In genomic region chr17:36957999-36958743, GRCm38 (mm10) we compare ENCODE assay signal across 8 mouse cellular contexts. TPM values are rescaled to one million over a fixed set of nuclear protein-coding genes. Genes with fewer than 3 reads are reported as not detected.
DNase-seq lines count a peak whose midpoint lies in the region; ATAC-seq and TF ChIP-seq lines count a peak whose summit lies in the region.

Znrd1 (minus strand) TSS chr17:36958559.
Znrd1as (plus strand) TSS chr17:36958592.

- peaks cover 24% of the 10 kb centered on the region for H3K4me1 ChIP-seq in erythroblast, embryonic 14.5 days (ENCODE audit: control insufficient read depth)
- peaks cover 4% of the 10 kb centered on the region for H3K4me1 ChIP-seq in heart, embryonic 11.5 days (ENCODE audit: control insufficient read depth, insufficient read depth, low read length)
- H3K4me1 ChIP-seq in kidney, embryonic 16.5 days (ENCODE audit: insufficient read depth, low read length): peaks cover 11% of the 10 kb centered on the region
- peaks cover 8% of the 10 kb centered on the region for H3K4me1 ChIP-seq in liver, adult 2 months (ENCODE audit: control insufficient read depth, insufficient read depth, low read length)

- H3ac ChIP-seq in C2C12 (ENCODE audit: control insufficient read depth, insufficient read length, low read depth): peak within 1 kb of the TSS; percentile 78
- H3ac ChIP-seq in myocyte (ENCODE audit: control insufficient read depth, insufficient read length): peak within 1 kb of the TSS; percentile 8

- peak; percentile 24; the same call in 1 of the 2 replicates for TF ChIP-seq POLR2A in brain, embryonic 14.5 days (IDR thresholded peaks at IDR 0.05; ENCODE audit: borderline replicate concordance, extremely low read depth, insufficient read depth, insufficient read length, poor library complexity, severe bottlenecking)
- TF ChIP-seq POLR2A in liver, adult 2 months (IDR thresholded peaks at IDR 0.05; ENCODE audit: extremely low read depth, insufficient read depth, low read length): peak; percentile 51; the same call in 1 of the 2 replicates
- peak; percentile 76 for TF ChIP-seq POLR2A in myocyte (IDR thresholded peaks at IDR 0.05; ENCODE audit: insufficient read length, low read depth)

- H3K27ac ChIP-seq in heart, embryonic 11.5 days (ENCODE audit: low read depth, low read length): peak within 1 kb of the TSS; percentile 22
- H3K27ac ChIP-seq in kidney, embryonic 16.5 days (ENCODE audit: low read length): peak within 1 kb of the TSS; percentile 79
- H3K27ac ChIP-seq in liver, adult 2 months (replicated peaks; ENCODE audit: insufficient read depth, low read depth, low read length): peak within 1 kb of the TSS; percentile 80

- peak; percentile 98 for ATAC-seq in heart, embryonic 11.5 days (replicated peaks; ENCODE audit: insufficient number of reproducible peaks, low FRiP score, low TSS enrichment)
- ATAC-seq in kidney, embryonic 16.5 days (ENCODE audit: low FRiP score, low TSS enrichment): peak; percentile 97

- H3K79me3 ChIP-seq in C2C12 (ENCODE audit: low read depth): peaks cover 15% of the 10 kb centered on the region

- no peak for TF ChIP-seq CTCF in C2C12 (IDR thresholded peaks at IDR 0.05; ENCODE audit: control insufficient read depth, insufficient read depth, insufficient read length)
- TF ChIP-seq CTCF in brain, embryonic 14.5 days (IDR thresholded peaks at IDR 0.05; ENCODE audit: borderline replicate concordance, extremely low read depth, insufficient read depth, insufficient read length): no peak
- TF ChIP-seq CTCF in liver, adult 2 months (IDR thresholded peaks at IDR 0.05; ENCODE audit: low read depth, low read length): no peak

- H3K79me2 ChIP-seq in C2C12 (ENCODE audit: control insufficient read depth, insufficient read depth) (peaks cover 37% of the 10 kb centered on the region), myocyte (ENCODE audit: control insufficient read depth, insufficient read depth) (peaks cover 21% of the 10 kb centered on the region)
- H3K79me2 ChIP-seq in liver, adult 2 months (ENCODE audit: control insufficient read depth, insufficient read depth, low read length): no peaks in the 10 kb centered on the region; the same call in 1 of the 2 replicates

- H3K27me3 ChIP-seq in C2C12 (ENCODE audit: control insufficient read depth, insufficient read depth, insufficient read length) (no peaks in the 10 kb centered on the region), myocyte (ENCODE audit: control insufficient read depth, insufficient read depth, insufficient read length) (no peaks in the 10 kb centered on the region)
- H3K27me3 ChIP-seq in erythroblast, embryonic 14.5 days (ENCODE audit: control insufficient read depth): no peaks in the 10 kb centered on the region
- no peaks in the 10 kb centered on the region for H3K27me3 ChIP-seq in heart, embryonic 11.5 days (ENCODE audit: control insufficient read depth, insufficient read depth, low read length)
- no peaks in the 10 kb centered on the region for H3K27me3 ChIP-seq in kidney, embryonic 16.5 days (ENCODE audit: insufficient read depth, low read length)
- no peaks in the 10 kb centered on the region for H3K27me3 ChIP-seq in liver, adult 2 months (ENCODE audit: control insufficient read depth, insufficient read depth, low read length)
- no peaks in the 10 kb centered on the region for H3K27me3 ChIP-seq in splenic B cell, adult 2 months (ENCODE audit: control insufficient read depth, insufficient read depth, low read length, poor library complexity, severe bottlenecking)

- peak within 1 kb of the TSS; percentile 85 for H3K9ac ChIP-seq in heart, embryonic 11.5 days (ENCODE audit: low read depth, low read length)
- peak within 1 kb of the TSS; percentile 86 for H3K9ac ChIP-seq in kidney, embryonic 16.5 days (replicated peaks; ENCODE audit: low read length)
- H3K9ac ChIP-seq in liver, adult 2 months (ENCODE audit: low read depth, low read length): peak within 1 kb of the TSS; percentile 82

- H3K4me3 ChIP-seq in C2C12 (ENCODE audit: insufficient read depth, poor library complexity, severe bottlenecking) (peak within 1 kb of the TSS; percentile 63), myocyte (peak within 1 kb of the TSS; percentile 93)
- peak within 1 kb of the TSS; percentile 76 for H3K4me3 ChIP-seq in erythroblast, embryonic 14.5 days (replicated peaks)
- H3K4me3 ChIP-seq in heart, embryonic 11.5 days (ENCODE audit: low read depth, low read length): peak within 1 kb of the TSS; percentile 53
- H3K4me3 ChIP-seq in kidney, embryonic 16.5 days (ENCODE audit: low read length): peak within 1 kb of the TSS; percentile 78
- H3K4me3 ChIP-seq in liver, adult 2 months (ENCODE audit: insufficient read depth, low read depth, low read length): peak within 1 kb of the TSS; percentile 70

- DNase-seq in brain, embryonic 14.5 days (ENCODE audit: low read depth): peak; percentile 100
- peak; percentile 94 for DNase-seq in liver, adult 2 months (ENCODE audit: extremely low read depth, low read depth, low spot score)
- peak; percentile 93 for DNase-seq in splenic B cell, adult 2 months (ENCODE audit: low read depth, low spot score)

- WGBS in heart, embryonic 11.5 days (ENCODE audit: insufficient replicate concordance): under 1% methylated on average over 46 of the region's 46 CpGs
- WGBS in kidney, embryonic 16.5 days: under 1% methylated on average over 46 of the region's 46 CpGs
- under 1% methylated on average over 46 of the region's 46 CpGs for WGBS in liver, adult 2 months

- H3K4me2 ChIP-seq in heart, embryonic 11.5 days: peak within 1 kb of the TSS; percentile 90
- peak within 1 kb of the TSS; percentile 92 for H3K4me2 ChIP-seq in kidney, embryonic 16.5 days (replicated peaks; ENCODE audit: low read depth, low read length)
- peak within 1 kb of the TSS; percentile 95 for H3K4me2 ChIP-seq in myocyte (ENCODE audit: low read depth)

- no peaks in the 10 kb centered on the region for H3K9me3 ChIP-seq in erythroblast, embryonic 14.5 days (ENCODE audit: control insufficient read depth, low read length)
- no peaks in the 10 kb centered on the region for H3K9me3 ChIP-seq in heart, embryonic 11.5 days (replicated peaks; ENCODE audit: control insufficient read depth, low read length)
- H3K9me3 ChIP-seq in kidney, embryonic 16.5 days (ENCODE audit: low read length): no peaks in the 10 kb centered on the region

- peaks cover 32% of the 10 kb centered on the region for H3K36me3 ChIP-seq in C2C12 (ENCODE audit: control insufficient read depth, insufficient read depth)
- H3K36me3 ChIP-seq in erythroblast, embryonic 14.5 days (ENCODE audit: control insufficient read depth): peaks cover 14% of the 10 kb centered on the region
- H3K36me3 ChIP-seq in heart, embryonic 11.5 days (ENCODE audit: control insufficient read depth, insufficient read depth, low read length): peaks cover 4% of the 10 kb centered on the region; the same call in 1 of the 2 replicates
- peaks cover 6% of the 10 kb centered on the region; the same call in 1 of the 2 replicates for H3K36me3 ChIP-seq in kidney, embryonic 16.5 days (ENCODE audit: insufficient read depth, low read length)
- H3K36me3 ChIP-seq in liver, adult 2 months (ENCODE audit: control insufficient read depth, insufficient read depth, low read length): peaks cover 9% of the 10 kb centered on the region; the same call in 1 of the 2 replicates
- H3K36me3 ChIP-seq in myocyte (ENCODE audit: control insufficient read depth, insufficient read depth): peaks cover 17% of the 10 kb centered on the region
- H3K36me3 ChIP-seq in splenic B cell, adult 2 months (ENCODE audit: control insufficient read depth, insufficient read depth, low read length, poor library complexity, severe bottlenecking): no peaks in the 10 kb centered on the region

TF ChIP-seq in C2C12, 6 proteins besides CTCF, POLR2A, EP300 and RAD21:
- no peak for TF ChIP-seq MYOD1 (IDR thresholded peaks at IDR 0.05; ENCODE audit: control insufficient read depth, insufficient read length, low read depth)
- TF ChIP-seq MYOG (IDR thresholded peaks at IDR 0.05; ENCODE audit: control insufficient read depth, extremely low read depth, insufficient read length): no peak
- no peak for TF ChIP-seq USF1 (IDR thresholded peaks at IDR 0.05; ENCODE audit: low read depth)
- peak; percentile 66 for TF ChIP-seq MAX (IDR thresholded peaks at IDR 0.05)

TF ChIP-seq in myocyte, 11 proteins besides CTCF, POLR2A, EP300 and RAD21:
- TF ChIP-seq POLR2AphosphoS2 (IDR thresholded peaks at IDR 0.05; ENCODE audit: insufficient read length, low read depth): peak; percentile 82
- TF ChIP-seq E2F4 (IDR thresholded peaks at IDR 0.05; ENCODE audit: insufficient read depth): peak; percentile 39
- TF ChIP-seq MAX (IDR thresholded peaks at IDR 0.05; ENCODE audit: low read depth): no peak
- peak in 2 of 3 experiments; percentile 32 to 74 for TF ChIP-seq MYOG (IDR thresholded peaks at IDR 0.05; ENCODE audit: control insufficient read depth in 1 of 3, insufficient read depth in 1 of 3, insufficient read length in 2 of 3, low read depth in 2 of 3)
- peak in 1 of 3 experiments; percentile 5 for TF ChIP-seq MYOD1 (IDR thresholded peaks at IDR 0.05; ENCODE audit: control insufficient read depth in 1 of 3, insufficient read length in 2 of 3, low read depth in 2 of 3)

RNA-seq across cellular contexts. Expression of gene Znrd1, which starts in this region (rescaled TPM):
- polyA plus RNA-seq in C2C12 (2012; fragmentation: generic; extraction: Trizol): 93.2 TPM
- polyA plus RNA-seq in brain, embryonic 14.5 days (2012; rRNA removed): 41.8 and 55.2 TPM in 2 replicates
- 0.28 and 0.48 TPM in 2 replicates for polyA plus RNA-seq in erythroblast, embryonic 14.5 days (2012)
- polyA plus RNA-seq in heart, embryonic 11.5 days (2014; fragmentation: Nextera tagmentation; extraction: Ambion mirVana): 42.9 and 44.1 TPM in 2 replicates
- 90.7 and 94.7 TPM in 2 replicates for polyA plus RNA-seq in kidney, embryonic 16.5 days (2015; fragmentation: Nextera tagmentation; extraction: Ambion mirVana)
- 14.2 and 14.8 TPM in 2 replicates for total RNA-seq in liver, adult 2 months (2014; rRNA removed)
- polyA plus RNA-seq in liver, adult 2 months (2012; rRNA removed): 12.3 and 13.7 TPM in 2 replicates
- polyA plus RNA-seq in myocyte (2012; fragmentation: generic; extraction: Trizol): 58.6 TPM

RNA-seq across cellular contexts. Expression of gene Znrd1as, which starts in this region (rescaled TPM):
- polyA plus RNA-seq in C2C12 (2012; fragmentation: generic; extraction: Trizol) (3.2 TPM), myocyte (2012; fragmentation: generic; extraction: Trizol) (6.1 TPM)
- 3.5 TPM in 2 replicates for polyA plus RNA-seq in brain, embryonic 14.5 days (2012; rRNA removed)
- polyA plus RNA-seq in erythroblast, embryonic 14.5 days (2012): 0.04 and 0.07 TPM in 2 replicates
- polyA plus RNA-seq in heart, embryonic 11.5 days (2014; fragmentation: Nextera tagmentation; extraction: Ambion mirVana): 7.9 and 8.6 TPM in 2 replicates
- polyA plus RNA-seq in kidney, embryonic 16.5 days (2015; fragmentation: Nextera tagmentation; extraction: Ambion mirVana): 6.7 and 6.8 TPM in 2 replicates
- total RNA-seq in liver, adult 2 months (2014; rRNA removed): 9.6 and 11.9 TPM in 2 replicates
- polyA plus RNA-seq in liver, adult 2 months (2012; rRNA removed): 2.5 and 2.6 TPM in 2 replicates

Comparison
In these comparisons a context has a peak if more than half of its experiments do, and no peak if none do; other contexts are left out.
1. Peak in every context shown above with its lines: DNase-seq, ATAC-seq, H3K4me3 ChIP-seq and H3K27ac ChIP-seq.
2. POLR2A ChIP-seq: peak in every context shown above with its lines; median percentile 76 in myocyte; 51 in liver, adult 2 months; 24 in brain, embryonic 14.5 days.
3. H3K27ac ChIP-seq: peak in every context shown above with its lines; median percentile 80 in liver, adult 2 months; 79 in kidney, embryonic 16.5 days; 22 in heart, embryonic 11.5 days.